Mouse (Mus musculus) kidney, adult 2 months (tissue): ENCODE results near the gene Btrc.

Source experiments
- CTCF ChIP-seq: fragments of 200-500 bp; conservative IDR thresholded peaks from 2 replicates; pipeline ENCODE4 v1.5.1; 2011; ENCODE audit warnings: low read depth, mild to moderate bottlenecking, control low read depth, low read length, moderate library complexity, mixed read lengths; ENCODE audit not compliant: insufficient read depth, insufficient read length
- POLR2A ChIP-seq: fragments of 200-500 bp; IDR thresholded peaks from one replicate; pipeline ENCODE4 v1.6.1; 2011; ENCODE audit warnings: low read depth, low read length, control low read depth

DNA sequence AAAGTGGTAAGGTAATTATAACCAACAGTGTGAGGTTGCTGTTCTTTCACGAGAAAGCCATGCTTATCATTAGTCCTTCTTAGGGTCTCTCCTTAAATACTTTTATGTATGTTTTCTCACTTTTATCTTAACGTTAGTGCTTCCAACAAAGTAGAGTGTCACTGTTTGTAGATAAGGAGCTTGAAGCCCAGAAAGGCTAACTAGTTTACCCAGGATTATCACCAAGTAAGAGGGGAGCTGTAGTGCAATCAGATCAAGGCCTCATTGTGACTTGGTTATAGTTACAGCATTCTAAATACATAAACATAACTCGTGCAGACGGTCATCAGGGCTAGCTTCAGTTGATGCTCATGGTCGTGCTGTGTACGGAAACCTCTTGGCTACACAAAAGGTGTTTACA lies 126.4 kb downstream of the Btrc start:
- TF ChIP-seq CTCF (no peak), POLR2A (no peak)
